Mouse (Mus musculus) small intestine, adult 2 months (tissue): ENCODE results near the gene Gramd2.

ENCODE experiments used
- CTCF ChIP-seq: fragments of 200-500 bp; IDR thresholded peaks from 2 replicates; pipeline ENCODE4 v1.5.1; 2012; ENCODE audit warnings: low read depth, mild to moderate bottlenecking, control low read depth, inconsistent platforms, low read length, moderate library complexity, mixed read lengths; ENCODE audit not compliant: insufficient replicate concordance, insufficient read length; ENCODE audit errors: extremely low read depth
- POLR2A ChIP-seq: fragments of 200-500 bp; IDR thresholded peaks from 2 replicates; pipeline ENCODE4 v1.6.1; 2012; ENCODE audit warnings: low read depth, mild to moderate bottlenecking, control low read depth, inconsistent platforms, low read length, moderate library complexity

GRCm38 (mm10) chr9:59649911-59650310, 30.0 kb upstream of the Gramd2 start:
- TF ChIP-seq CTCF (no peak), POLR2A (no peak)
